Mouse (Mus musculus) kidney, postnatal 14 days (tissue): ENCODE measurements around the gene Pum1.

Source experiments
- DNase-seq: peaks from one replicate; pipeline ENCODE4 v3.0.0; 2022; ENCODE audit warnings: mixed read lengths

The Pum1 gene

DNA sequence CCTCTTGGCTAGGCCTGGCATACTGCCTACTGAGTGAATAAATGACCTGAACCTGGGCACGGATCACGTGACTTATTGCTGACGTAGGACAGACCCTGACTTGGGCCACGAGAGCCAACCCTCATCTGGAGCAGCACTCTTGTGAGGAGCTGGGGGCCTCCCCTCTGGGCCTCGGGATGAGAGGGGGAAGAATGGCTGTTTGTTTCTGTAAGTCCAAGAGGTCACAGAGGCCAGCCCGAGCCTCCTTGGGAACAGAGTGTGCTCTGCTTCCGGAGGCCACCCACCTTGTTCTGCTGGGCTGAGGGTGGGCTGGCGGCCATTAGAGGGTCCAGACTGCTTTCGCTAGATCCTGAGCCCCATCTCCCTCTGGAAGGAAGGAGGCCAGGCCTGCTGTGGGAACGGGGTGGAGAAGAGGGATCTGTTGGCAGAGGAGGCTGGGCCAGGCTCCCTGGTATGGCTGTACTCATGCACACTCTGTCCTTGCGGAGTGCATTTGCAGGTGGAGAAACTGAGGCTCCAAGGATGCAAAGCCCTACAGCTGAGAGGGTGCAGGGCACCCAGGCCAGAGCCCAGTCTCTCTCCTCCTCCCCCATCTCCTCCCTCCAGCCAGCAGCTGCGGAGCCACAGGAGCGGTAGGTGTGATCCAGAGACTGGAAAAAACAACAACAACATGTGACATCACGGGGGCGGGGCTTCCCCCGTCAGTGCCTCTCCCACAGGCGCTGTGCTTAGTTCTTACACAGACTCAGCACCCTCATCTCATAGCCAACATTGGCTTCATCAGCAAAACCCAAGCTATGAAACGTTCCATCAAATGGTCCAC, 165.9 kb downstream of the Pum1 start:
- peak; percentile 81 for DNase-seq
